Mouse (Mus musculus) limb, embryonic 13.5 days (tissue): ENCODE measurements around the gene Sgcd. TPM values are rescaled to one million over a fixed set of nuclear protein-coding genes. Genes with fewer than 3 reads are reported as not detected.
A peak's percentile ranks its signal among the peaks of the same experiment; 100 is the strongest.
"Not testable (repeated sequence)": the region's sequence is repeated elsewhere in the genome, so short reads cannot be mapped to it uniquely, and the experiment has no call there.

ENCODE experiments used
- ATAC-seq: fragments of 200-750 bp; cut with Nextera tagmentation; 2 replicates; pipeline ENCODE4 v1.8.0; 2017; ENCODE audit warnings: low read depth, moderate number of reproducible peaks, moderate TSS enrichment; ENCODE audit not compliant: low FRiP score
- H3K27ac ChIP-seq: fragments of 300-500 bp; sonication (generic); 2 replicates; pipeline ENCODE4 v1.5.1; 2015; ENCODE audit warnings: inconsistent platforms, mild to moderate bottlenecking, moderate library complexity
- H3K27me3 ChIP-seq: fragments of 300-500 bp; sonication (generic); 2 replicates; pipeline ENCODE4 v1.6.1; 2015; ENCODE audit warnings: mild to moderate bottlenecking, inconsistent platforms
- H3K36me3 ChIP-seq: fragments of 300-500 bp; sonication (generic); 2 replicates; pipeline ENCODE4 v1.6.1; 2015; ENCODE audit warnings: inconsistent platforms, mild to moderate bottlenecking, moderate library complexity
- H3K4me1 ChIP-seq: fragments of 300-500 bp; sonication (generic); 2 replicates; pipeline ENCODE4 v1.6.1; 2015; ENCODE audit warnings: inconsistent platforms
- H3K4me2 ChIP-seq: fragments of 300-500 bp; sonication (generic); replicated peaks from 2 replicates; pipeline ENCODE4 v1.6.1; 2015; ENCODE audit warnings: inconsistent platforms, mild to moderate bottlenecking, moderate library complexity
- H3K4me3 ChIP-seq: fragments of 300-500 bp; sonication (generic); 2 replicates; pipeline ENCODE4 v1.5.1; 2015; ENCODE audit warnings: moderate library complexity, mild to moderate bottlenecking, inconsistent platforms
- H3K9ac ChIP-seq: fragments of 300-500 bp; sonication (generic); 2 replicates; pipeline ENCODE4 v1.6.1; 2015; ENCODE audit warnings: mild to moderate bottlenecking, inconsistent platforms
- H3K9me3 ChIP-seq: fragments of 300-500 bp; sonication (generic); 2 replicates; pipeline ENCODE4 v1.6.1; 2016; ENCODE audit warnings: inconsistent platforms
- WGBS: fragments of 180-500 bp; shearing (Covaris S2); methylation state at CpG from one replicate; pipeline ENCODE4 v1.1.7; 2015; 5-methylcytosine and 5-hydroxymethylcytosine counted together
- polyA plus RNA-seq: library from polyadenylated mRNA; unstranded; fragments of >200 nt; fragmentation: Nextera tagmentation; extraction: Ambion mirVana; gene quantifications from 2 replicates; pipeline ENCODE4 v1.2.1, GENCODE M21; 2015

The Sgcd gene
- polyA plus RNA-seq, 1 experiment from 2014 or later = 9.7 TPM

- ATAC-seq = no peak
- Histone ChIP-seq H3K4me2 (no peak overlapping the region), H3K9ac (no peak overlapping the region), H3K27me3 (no peaks in the 10 kb centered on the region), H3K4me3 (no peak overlapping the region), H3K36me3 (no peaks in the 10 kb centered on the region), H3K27ac (no peak overlapping the region), H3K4me1 (no peaks in the 10 kb centered on the region), H3K9me3 (no peaks in the 10 kb centered on the region)
- 46% methylated on average over 2 of the region's 2 CpGs for WGBS
These were observed 546.5 kb downstream of the Sgcd start for GRCm38 (mm10) chr11:47442266-47442665.

DNA sequence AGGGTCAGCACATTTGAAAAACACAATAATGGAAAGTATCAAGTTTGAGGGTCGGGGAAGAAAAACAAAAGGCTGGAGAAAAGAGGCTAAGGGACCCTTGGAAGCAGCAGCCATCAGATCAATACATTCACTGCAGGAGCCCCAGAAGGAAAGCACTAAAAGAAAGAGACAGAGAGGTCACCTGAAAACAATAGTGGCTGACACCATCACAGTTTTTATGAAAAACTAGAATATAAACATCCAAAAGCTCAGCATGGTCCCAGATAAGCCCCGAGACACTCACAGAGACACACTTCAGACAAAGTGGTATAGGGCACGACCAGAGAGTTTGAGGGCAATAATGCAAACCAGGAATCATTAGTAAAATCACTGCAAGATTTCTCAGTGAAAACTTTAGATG lies 589.2 kb downstream of the Sgcd start:
- H3K36me3 ChIP-seq = no peaks in the 10 kb centered on the region
- H3K27me3 ChIP-seq = no peaks in the 10 kb centered on the region
- H3K9me3 ChIP-seq = no peaks in the 10 kb centered on the region
- WGBS = 54% methylated on average over 3 of the region's 3 CpGs
- no peak overlapping the region for H3K27ac ChIP-seq
- H3K4me1 ChIP-seq = no peaks in the 10 kb centered on the region
- no peak for ATAC-seq
- no peak overlapping the region for H3K4me2 ChIP-seq
- H3K9ac ChIP-seq = no peak overlapping the region
- no peak overlapping the region for H3K4me3 ChIP-seq

DNA sequence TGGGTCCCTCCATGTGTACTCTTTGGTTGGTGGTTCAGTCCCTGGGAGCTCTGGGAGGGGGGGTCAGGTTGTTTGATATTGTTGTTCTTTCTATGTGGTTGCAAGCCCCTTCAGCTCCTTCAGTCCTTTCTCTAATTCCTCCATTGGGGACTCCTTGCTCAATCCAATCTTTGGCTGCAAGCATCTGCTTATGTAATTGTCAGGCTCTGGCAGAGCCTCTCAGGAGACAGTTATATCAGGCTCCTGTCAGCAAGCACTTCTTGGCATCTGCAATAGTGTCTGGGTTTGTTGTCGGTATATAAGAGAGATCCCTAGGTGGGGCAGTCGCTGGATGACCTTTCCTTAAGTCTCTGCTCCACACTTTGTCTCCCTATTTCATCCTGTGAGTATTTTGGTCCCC lies 598.0 kb downstream of the Sgcd start:
- ATAC-seq = not testable (repeated sequence)
- 55% methylated on average over 2 of the region's 2 CpGs for WGBS

GRCm38 (mm10) chr11:47389327-47389726 lies 599.4 kb downstream of the Sgcd start:
- Histone ChIP-seq H3K4me2 (no peak overlapping the region), H3K36me3 (no peaks in the 10 kb centered on the region), H3K4me1 (no peaks in the 10 kb centered on the region), H3K9ac (no peak overlapping the region), H3K27ac (no peak overlapping the region), H3K9me3 (no peaks in the 10 kb centered on the region), H3K27me3 (no peaks in the 10 kb centered on the region), H3K4me3 (no peak overlapping the region)
- no peak for ATAC-seq

More for the DNA sequence above, 598.0 kb downstream of the Sgcd start:
- not testable (repeated sequence) for H3K4me2 ChIP-seq, H3K9me3 ChIP-seq, H3K4me1 ChIP-seq, H3K27me3 ChIP-seq, H3K9ac ChIP-seq, H3K27ac ChIP-seq, H3K36me3 ChIP-seq, H3K4me3 ChIP-seq

DNA sequence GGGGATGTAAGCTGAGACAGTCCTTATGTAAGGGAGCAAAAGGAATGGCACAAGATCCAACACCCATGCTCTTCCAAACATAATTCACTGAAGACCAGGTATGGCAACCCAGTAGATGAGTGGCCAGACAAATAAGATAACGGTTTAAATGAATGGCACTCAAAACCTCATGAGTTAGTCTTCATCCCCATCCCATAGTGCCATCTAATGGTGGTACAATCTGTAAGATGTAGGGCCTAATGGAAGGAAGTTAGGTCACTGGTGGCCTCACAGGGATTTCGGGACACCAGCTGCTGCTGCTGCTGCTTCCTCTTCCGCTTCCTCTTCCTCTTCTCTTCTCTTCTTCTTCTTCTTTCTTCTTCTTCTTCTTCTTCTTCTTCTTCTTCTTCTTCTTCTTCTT lies 601.0 kb downstream of the Sgcd start:
- no peaks in the 10 kb centered on the region for H3K4me1 ChIP-seq
- no peak for ATAC-seq
- H3K9ac ChIP-seq = no peak overlapping the region
- no peak overlapping the region for H3K27ac ChIP-seq
- no peak overlapping the region for H3K4me3 ChIP-seq
- WGBS = 79% methylated on average over 3 of the region's 3 CpGs
- H3K27me3 ChIP-seq = no peaks in the 10 kb centered on the region
- no peak overlapping the region for H3K4me2 ChIP-seq
- H3K9me3 ChIP-seq = no peaks in the 10 kb centered on the region
- no peaks in the 10 kb centered on the region for H3K36me3 ChIP-seq

DNA sequence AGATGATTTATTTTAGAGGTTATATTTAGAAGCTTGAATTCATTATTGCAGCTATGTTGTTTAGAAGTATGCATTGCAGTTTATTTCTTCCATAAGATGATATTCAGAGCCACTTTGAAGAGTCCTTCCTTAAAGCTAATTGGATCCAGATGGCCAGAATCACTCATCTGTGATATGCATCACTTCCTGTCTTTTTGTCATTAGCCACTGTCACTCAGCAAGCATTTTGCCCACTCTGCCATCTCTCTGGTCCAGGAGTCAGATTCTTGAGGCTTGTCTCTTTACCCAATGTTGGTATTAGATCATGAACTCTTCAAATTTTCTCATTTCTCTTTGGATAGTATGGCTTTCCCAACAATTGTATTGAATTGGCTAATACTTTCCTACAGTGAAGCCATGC lies 602.6 kb downstream of the Sgcd start:
- no peaks in the 10 kb centered on the region for H3K36me3 ChIP-seq
- no peak overlapping the region for H3K4me3 ChIP-seq
- peaks cover 5% of the 10 kb centered on the region; the same call in 1 of the 2 replicates for H3K4me1 ChIP-seq
- no peak for ATAC-seq
- no peaks in the 10 kb centered on the region for H3K9me3 ChIP-seq
- H3K27me3 ChIP-seq = no peaks in the 10 kb centered on the region
- no peak overlapping the region for H3K4me2 ChIP-seq
- H3K27ac ChIP-seq = no peak overlapping the region
- H3K9ac ChIP-seq = no peak overlapping the region

GRCm38 (mm10) chr11:47379630-47379958 lies 609.2 kb downstream of the Sgcd start:
- H3K9ac ChIP-seq = peak overlapping the region; percentile 79
- no peaks in the 10 kb centered on the region for H3K36me3 ChIP-seq
- peak overlapping the region; percentile 51 for H3K4me3 ChIP-seq
- H3K27ac ChIP-seq = peak overlapping the region; percentile 99
- ATAC-seq = peak; percentile 16; the same call in 1 of the 2 replicates
- no peaks in the 10 kb centered on the region for H3K9me3 ChIP-seq
- no peaks in the 10 kb centered on the region for H3K27me3 ChIP-seq
- H3K4me1 ChIP-seq = peaks cover 37% of the 10 kb centered on the region
- WGBS = 12% methylated on average over 4 of the region's 4 CpGs
- peak overlapping the region; percentile 72 for H3K4me2 ChIP-seq

- no peaks in the 10 kb centered on the region for H3K27me3 ChIP-seq
- H3K4me2 ChIP-seq = peak overlapping the region; percentile 72
- no peaks in the 10 kb centered on the region for H3K9me3 ChIP-seq
- H3K4me1 ChIP-seq = peaks cover 37% of the 10 kb centered on the region
- peak overlapping the region; percentile 51 for H3K4me3 ChIP-seq
- H3K9ac ChIP-seq = peak overlapping the region; percentile 79
- WGBS = 2% methylated on average over 25 of the region's 25 CpGs
- no peaks in the 10 kb centered on the region for H3K36me3 ChIP-seq
- peak overlapping the region; percentile 99 for H3K27ac ChIP-seq
- ATAC-seq = peak; percentile 95
These were observed 609.7 kb downstream of the Sgcd start for GRCm38 (mm10) chr11:47378843-47379629.

GRCm38 (mm10) chr11:47377421-47377820 lies 611.3 kb downstream of the Sgcd start:
- 32% methylated on average over 6 of the region's 6 CpGs for WGBS
- Histone ChIP-seq H3K9me3 (no peaks in the 10 kb centered on the region), H3K4me1 (peaks cover 37% of the 10 kb centered on the region), H3K27ac (peak overlapping the region; percentile 79), H3K36me3 (no peaks in the 10 kb centered on the region), H3K4me3 (peak overlapping the region; percentile 34), H3K9ac (peak overlapping the region; percentile 55; the same call in 1 of the 2 replicates), H3K27me3 (no peaks in the 10 kb centered on the region), H3K4me2 (peak overlapping the region; percentile 61)
- no peak for ATAC-seq

- ATAC-seq = no peak
- no peaks in the 10 kb centered on the region for H3K9me3 ChIP-seq
- peak overlapping the region; percentile 34 for H3K4me3 ChIP-seq
- peak overlapping the region; percentile 61 for H3K4me2 ChIP-seq
- H3K27ac ChIP-seq = peak overlapping the region; percentile 79
- peak overlapping the region; percentile 55; the same call in 1 of the 2 replicates for H3K9ac ChIP-seq
- WGBS = 0% methylated on average over 1 of the region's 1 CpGs
- H3K36me3 ChIP-seq = no peaks in the 10 kb centered on the region
- peaks cover 42% of the 10 kb centered on the region for H3K4me1 ChIP-seq
- H3K27me3 ChIP-seq = no peaks in the 10 kb centered on the region
These were observed 611.9 kb downstream of the Sgcd start for GRCm38 (mm10) chr11:47376915-47377314.

DNA sequence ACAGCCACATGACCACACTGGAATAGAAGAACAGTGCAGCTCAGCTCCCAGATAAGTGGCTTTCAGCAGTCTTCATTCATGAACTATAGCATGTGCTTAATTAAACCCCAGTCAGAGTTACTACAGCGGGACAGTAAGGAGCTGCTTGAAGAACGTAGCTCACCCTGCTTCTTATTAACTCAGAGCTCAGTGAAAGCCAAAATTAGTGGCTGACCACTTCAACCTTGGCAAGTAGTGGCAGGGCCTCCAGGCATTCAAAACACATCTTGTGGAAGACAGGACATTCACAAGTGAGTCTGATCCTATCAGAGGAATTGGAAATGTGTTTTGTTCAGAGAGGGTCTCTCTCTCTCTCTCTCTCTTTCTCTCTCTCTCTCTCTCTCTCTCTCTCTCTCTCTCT lies 617.2 kb downstream of the Sgcd start:
- H3K36me3 ChIP-seq = no peaks in the 10 kb centered on the region

GRCm38 (mm10) chr11:47351585-47351984 lies 637.2 kb downstream of the Sgcd start:
- Histone ChIP-seq H3K9ac (no peak overlapping the region), H3K4me2 (no peak overlapping the region), H3K4me1 (no peaks in the 10 kb centered on the region), H3K9me3 (no peaks in the 10 kb centered on the region), H3K27ac (no peak overlapping the region), H3K4me3 (no peak overlapping the region), H3K27me3 (no peaks in the 10 kb centered on the region), H3K36me3 (no peaks in the 10 kb centered on the region)
- 73% methylated on average over 2 of the region's 2 CpGs for WGBS
- no peak for ATAC-seq

More for the DNA sequence above, 617.2 kb downstream of the Sgcd start:
- ATAC-seq = no peak
- no peak overlapping the region for H3K9ac ChIP-seq
- H3K9me3 ChIP-seq = 0 out of 2 replicates have a peak, but pooled peaks cover 3% of the 10 kb centered on the region
- no peak overlapping the region for H3K4me2 ChIP-seq
- H3K27me3 ChIP-seq = no peaks in the 10 kb centered on the region
- WGBS = 54% methylated on average over 2 of the region's 2 CpGs
- H3K27ac ChIP-seq = no peak overlapping the region
- H3K4me1 ChIP-seq = peaks cover 6% of the 10 kb centered on the region; the same call in 1 of the 2 replicates
- no peak overlapping the region for H3K4me3 ChIP-seq

DNA sequence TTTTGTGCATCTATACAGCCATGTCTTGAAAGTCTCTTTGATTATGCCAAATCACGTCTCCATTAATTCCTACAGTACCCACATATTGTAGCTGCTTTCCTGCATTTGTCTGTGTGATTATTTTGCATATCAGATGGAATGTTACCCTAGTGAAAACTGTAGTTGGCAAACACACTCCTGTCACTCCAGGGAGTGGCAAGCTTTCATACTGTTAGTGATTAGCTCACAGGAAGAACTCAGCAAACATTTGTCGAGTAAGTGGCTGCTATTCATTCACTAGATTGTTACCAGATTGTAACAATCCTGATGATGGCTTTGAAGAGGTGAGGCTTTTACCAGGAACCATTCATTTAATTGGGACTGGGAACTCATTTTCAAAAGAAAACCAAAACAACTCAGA lies 645.3 kb downstream of the Sgcd start:
- no peaks in the 10 kb centered on the region for H3K36me3 ChIP-seq
- no peak for ATAC-seq
- no peaks in the 10 kb centered on the region for H3K4me1 ChIP-seq
- no peak overlapping the region for H3K9ac ChIP-seq
- H3K4me2 ChIP-seq = no peak overlapping the region
- 25% methylated on average over 2 of the region's 2 CpGs for WGBS
- H3K4me3 ChIP-seq = no peak overlapping the region
- H3K9me3 ChIP-seq = no peaks in the 10 kb centered on the region
- H3K27ac ChIP-seq = no peak overlapping the region
- H3K27me3 ChIP-seq = no peaks in the 10 kb centered on the region
